Mouse (Mus musculus): ENCODE data around the gene Fcgr3. TPM values are rescaled to one million over a fixed set of nuclear protein-coding genes. Genes with fewer than 3 reads are reported as not detected.

Fcgr3 gene
- total RNA-seq, 1 experiment: 0.40 TPM

DNA sequence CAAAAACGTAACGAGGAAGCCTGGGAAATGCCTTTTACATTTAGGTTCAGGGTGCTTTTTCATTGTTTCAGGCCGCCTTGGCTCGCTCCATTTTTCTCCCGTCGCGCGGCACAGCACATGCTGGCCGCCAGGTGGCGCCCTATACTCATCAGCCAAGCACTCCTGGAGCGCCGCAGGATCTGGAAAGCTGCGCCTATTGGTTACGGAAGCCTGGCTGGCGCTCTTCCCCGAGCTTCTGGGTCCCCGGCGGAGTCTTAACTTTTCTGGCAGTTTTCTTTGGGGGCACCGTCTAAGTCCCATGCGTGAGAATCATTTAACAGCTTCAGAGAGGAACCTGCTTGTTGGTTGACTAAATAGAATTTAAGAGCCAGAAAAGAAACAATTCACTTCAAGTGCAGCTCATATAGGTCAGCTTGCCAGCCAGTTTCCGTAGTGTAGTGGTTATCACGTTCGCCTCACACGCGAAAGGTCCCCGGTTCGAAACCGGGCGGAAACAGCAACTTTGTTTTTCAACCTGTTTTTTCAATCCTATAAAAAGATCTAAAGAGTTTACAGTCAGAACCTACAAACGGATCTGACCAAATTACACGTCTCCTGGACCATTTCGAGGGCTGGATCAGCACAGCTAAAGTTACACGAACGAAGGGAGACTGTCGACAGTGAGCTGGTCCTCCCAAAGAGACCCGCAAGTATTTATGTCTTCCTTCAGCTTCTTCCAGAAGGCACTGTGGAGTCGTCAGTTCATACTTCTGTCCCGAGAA lies 46.5 kb upstream of the Fcgr3 start:
- DNase-seq (ENCODE audit: low read depth, low spot score): peak; percentile 88
- no peaks in the 10 kb centered on the region; the same call in none of the 2 replicates for H3K9me3 ChIP-seq (ENCODE audit: control insufficient read depth, insufficient read depth, low read depth, low read length)
- peaks cover 2% of the 10 kb centered on the region in 2 experiments; a peak in 1 of 4 replicates for H3K4me1 ChIP-seq (ENCODE audit: control insufficient read depth in 2 of 2, insufficient read depth in 2 of 2, low read length in 2 of 2, poor library complexity in 1 of 2)
- in situ Hi-C loops (cut with MboI; ENCODE audit: low sequenced_read_pairs in 2 of 2, unreplicated experiment in 2 of 2): loop anchor here (5.0 to 10.0 kb wide), 2 partner anchors 131 to 134 kb away; no protein-coding TSS in a partner anchor
- H3K9ac ChIP-seq (ENCODE audit: insufficient read depth, low read depth, low read length, poor library complexity, severe bottlenecking): peak overlapping the region; percentile 59
- no peak for TF ChIP-seq HCFC1 (IDR thresholded peaks at IDR 0.05; ENCODE audit: borderline replicate concordance, insufficient read depth, low read length)
- TF ChIP-seq ZNF384 (IDR thresholded peaks at IDR 0.05; ENCODE audit: low read depth, low read length): no peak
- TF ChIP-seq ZC3H11A (IDR thresholded peaks at IDR 0.05; ENCODE audit: borderline replicate concordance, low read depth, low read length): peak; percentile 72; the same call in 1 of the 2 replicates
- TF ChIP-seq MAFK (IDR thresholded peaks at IDR 0.05; ENCODE audit: insufficient read depth, low read depth, low read length): peak; percentile 84
- TF ChIP-seq CHD2 (IDR thresholded peaks at IDR 0.05; ENCODE audit: low read depth, low read length): no peak
- peak overlapping the region; percentile 61 to 67 for H3K4me3 ChIP-seq (ENCODE audit: insufficient read depth in 1 of 2, low read depth in 1 of 2, low read length in 2 of 2, poor library complexity in 1 of 2, severe bottlenecking in 1 of 2)
- no peaks in the 10 kb centered on the region for H3K36me3 ChIP-seq (ENCODE audit: control insufficient read depth, insufficient read depth, low read length, poor library complexity, severe bottlenecking)
- H3K27ac ChIP-seq (ENCODE audit: insufficient read depth, low read depth, low read length, poor library complexity, severe bottlenecking): no peak overlapping the region

DNA sequence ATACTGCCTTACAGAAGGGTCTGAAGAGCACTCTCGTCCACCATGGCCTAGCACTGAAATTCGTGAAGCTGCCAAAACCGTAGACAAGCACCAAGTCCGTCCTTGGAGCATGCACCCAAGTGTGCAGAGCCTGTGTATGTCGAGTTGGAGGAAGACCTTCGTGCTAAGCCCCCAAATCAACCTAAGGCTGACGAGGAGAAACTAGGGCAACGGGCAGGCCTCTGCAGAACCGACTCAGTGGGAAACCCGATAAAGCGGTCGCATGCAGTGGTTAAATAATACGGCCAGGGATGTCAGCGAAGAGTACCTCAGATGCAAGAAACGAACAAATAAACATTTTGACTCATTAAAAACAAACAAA lies 45.9 kb upstream of the Fcgr3 start:
- DNase-seq (ENCODE audit: low read depth, low spot score): no peak
- TF ChIP-seq CHD2 (IDR thresholded peaks at IDR 0.05; ENCODE audit: low read depth, low read length) (no peak), ZNF384 (IDR thresholded peaks at IDR 0.05; ENCODE audit: low read depth, low read length) (no peak), ZC3H11A (IDR thresholded peaks at IDR 0.05; ENCODE audit: borderline replicate concordance, low read depth, low read length) (no peak), MAFK (IDR thresholded peaks at IDR 0.05; ENCODE audit: insufficient read depth, low read depth, low read length) (no peak), HCFC1 (IDR thresholded peaks at IDR 0.05; ENCODE audit: borderline replicate concordance, insufficient read depth, low read length) (no peak)
- Histone ChIP-seq H3K9ac (ENCODE audit: insufficient read depth, low read depth, low read length, poor library complexity, severe bottlenecking) (no peak overlapping the region), H3K4me1 (ENCODE audit: control insufficient read depth in 2 of 2, insufficient read depth in 2 of 2, low read length in 2 of 2, poor library complexity in 1 of 2) (peaks cover 2% of the 10 kb centered on the region in 2 experiments; a peak in 1 of 4 replicates), H3K4me3 (ENCODE audit: insufficient read depth in 1 of 2, low read depth in 1 of 2, low read length in 2 of 2, poor library complexity in 1 of 2, severe bottlenecking in 1 of 2) (peak overlapping the region in 1 of 2 experiments; percentile 61; a peak in 1 of 4 replicates), H3K9me3 (ENCODE audit: control insufficient read depth, insufficient read depth, low read depth, low read length) (no peaks in the 10 kb centered on the region; the same call in none of the 2 replicates), H3K36me3 (ENCODE audit: control insufficient read depth, insufficient read depth, low read length, poor library complexity, severe bottlenecking) (no peaks in the 10 kb centered on the region), H3K27ac (ENCODE audit: insufficient read depth, low read depth, low read length, poor library complexity, severe bottlenecking) (no peak overlapping the region)
- in situ Hi-C loops (cut with MboI; ENCODE audit: low sequenced_read_pairs in 2 of 2, unreplicated experiment in 2 of 2): loop anchor here (5.0 to 10.0 kb wide), 2 partner anchors 132 to 134 kb away; no protein-coding TSS in a partner anchor

DNA sequence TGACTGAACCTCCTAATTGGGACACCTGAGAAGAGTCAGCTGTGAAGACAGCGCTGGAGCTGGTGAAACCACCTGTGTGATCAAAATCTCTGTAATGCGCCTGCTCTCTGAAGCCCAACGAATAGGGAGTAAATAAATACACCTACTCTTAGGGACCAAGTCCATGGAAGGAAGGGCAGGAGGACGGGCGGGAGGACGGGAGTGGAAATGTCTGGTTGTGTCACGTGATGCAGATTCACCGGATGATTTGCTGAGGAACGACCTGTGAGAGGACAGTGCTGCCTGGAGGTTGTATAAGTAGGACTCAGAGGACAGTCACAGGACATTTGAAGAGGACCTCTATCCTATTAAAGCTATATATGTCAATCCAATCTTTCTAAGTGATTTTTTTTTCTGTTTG lies 44.9 kb upstream of the Fcgr3 start:
- Histone ChIP-seq H3K9me3 (ENCODE audit: control insufficient read depth, insufficient read depth, low read depth, low read length) (no peaks in the 10 kb centered on the region; the same call in none of the 2 replicates), H3K9ac (ENCODE audit: insufficient read depth, low read depth, low read length, poor library complexity, severe bottlenecking) (no peak overlapping the region), H3K4me1 (ENCODE audit: control insufficient read depth in 2 of 2, insufficient read depth in 2 of 2, low read length in 2 of 2, poor library complexity in 1 of 2) (peaks cover 2% of the 10 kb centered on the region in 2 experiments; a peak in 1 of 4 replicates), H3K36me3 (ENCODE audit: control insufficient read depth, insufficient read depth, low read length, poor library complexity, severe bottlenecking) (no peaks in the 10 kb centered on the region), H3K4me3 (ENCODE audit: insufficient read depth in 1 of 2, low read depth in 1 of 2, low read length in 2 of 2, poor library complexity in 1 of 2, severe bottlenecking in 1 of 2) (no peak overlapping the region), H3K27ac (ENCODE audit: insufficient read depth, low read depth, low read length, poor library complexity, severe bottlenecking) (no peak overlapping the region)
- no peak for TF ChIP-seq HCFC1 (IDR thresholded peaks at IDR 0.05; ENCODE audit: borderline replicate concordance, insufficient read depth, low read length)
- TF ChIP-seq ZC3H11A (IDR thresholded peaks at IDR 0.05; ENCODE audit: borderline replicate concordance, low read depth, low read length): no peak
- no peak for TF ChIP-seq MAFK (IDR thresholded peaks at IDR 0.05; ENCODE audit: insufficient read depth, low read depth, low read length)
- no peak for TF ChIP-seq ZNF384 (IDR thresholded peaks at IDR 0.05; ENCODE audit: low read depth, low read length)
- TF ChIP-seq CHD2 (IDR thresholded peaks at IDR 0.05; ENCODE audit: low read depth, low read length): no peak
- no peak for DNase-seq (ENCODE audit: low read depth, low spot score)
- in situ Hi-C loops (cut with MboI; ENCODE audit: low sequenced_read_pairs in 2 of 2, unreplicated experiment in 2 of 2): loop anchor here (5.0 to 10.0 kb wide), 2 partner anchors 133 to 135 kb away; no protein-coding TSS in a partner anchor

DNA sequence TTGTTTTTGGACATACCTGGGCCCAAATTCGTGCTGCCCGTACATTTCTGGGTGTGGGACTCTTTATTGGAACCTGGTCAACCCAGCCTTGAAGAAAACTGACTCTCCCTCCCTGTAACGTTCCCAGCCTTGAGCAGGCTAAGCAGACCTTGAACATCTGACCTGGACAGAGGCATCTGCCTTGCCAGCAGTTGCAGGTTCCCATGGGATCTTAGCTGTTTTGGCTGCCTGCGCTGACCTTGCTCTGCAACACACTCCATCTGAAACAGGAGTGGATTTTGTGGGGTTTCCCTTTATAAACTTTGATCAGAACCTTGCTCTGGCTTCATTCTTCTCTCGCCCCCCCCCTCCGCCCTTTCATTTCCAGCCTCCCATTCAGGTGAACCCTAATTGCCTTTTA lies 40.5 kb upstream of the Fcgr3 start:
- Histone ChIP-seq H3K9ac (ENCODE audit: insufficient read depth, low read depth, low read length, poor library complexity, severe bottlenecking) (no peak overlapping the region), H3K36me3 (ENCODE audit: control insufficient read depth, insufficient read depth, low read length, poor library complexity, severe bottlenecking) (no peaks in the 10 kb centered on the region), H3K9me3 (ENCODE audit: control insufficient read depth, insufficient read depth, low read depth, low read length) (no peaks in the 10 kb centered on the region; the same call in none of the 2 replicates), H3K4me3 (ENCODE audit: insufficient read depth in 1 of 2, low read depth in 1 of 2, low read length in 2 of 2, poor library complexity in 1 of 2, severe bottlenecking in 1 of 2) (no peak overlapping the region), H3K4me1 (ENCODE audit: control insufficient read depth in 2 of 2, insufficient read depth in 2 of 2, low read length in 2 of 2, poor library complexity in 1 of 2) (no peaks in the 10 kb centered on the region), H3K27ac (ENCODE audit: insufficient read depth, low read depth, low read length, poor library complexity, severe bottlenecking) (no peak overlapping the region)
- TF ChIP-seq ZC3H11A (IDR thresholded peaks at IDR 0.05; ENCODE audit: borderline replicate concordance, low read depth, low read length): no peak
- no peak for TF ChIP-seq CHD2 (IDR thresholded peaks at IDR 0.05; ENCODE audit: low read depth, low read length)
- TF ChIP-seq HCFC1 (IDR thresholded peaks at IDR 0.05; ENCODE audit: borderline replicate concordance, insufficient read depth, low read length): no peak
- TF ChIP-seq ZNF384 (IDR thresholded peaks at IDR 0.05; ENCODE audit: low read depth, low read length): no peak
- no peak for TF ChIP-seq MAFK (IDR thresholded peaks at IDR 0.05; ENCODE audit: insufficient read depth, low read depth, low read length)
- no peak for DNase-seq (ENCODE audit: low read depth, low spot score)
- in situ Hi-C loops (cut with MboI; ENCODE audit: low sequenced_read_pairs in 2 of 2, unreplicated experiment in 2 of 2): no loop called here
